ENCODE assay signal across 8 mouse cellular contexts in genomic region chr1:72306679-72307181, GRCm38 (mm10). TPM values are rescaled to one million over a fixed set of nuclear protein-coding genes. Genes with fewer than 3 reads are reported as not detected.
DNase-seq lines count a peak whose midpoint lies in the region; ATAC-seq and TF ChIP-seq lines count a peak whose summit lies in the region.

No protein-coding gene starts in this region.

- no peaks in the 10 kb centered on the region for H3K4me1 ChIP-seq in heart, embryonic 12.5 days (replicated peaks)
- H3K4me1 ChIP-seq in MEL (ENCODE audit: control insufficient read depth in 1 of 2, insufficient read depth in 2 of 2, low read length in 2 of 2), result peaks cover 0 to 7% of the 10 kb centered on the region in 2 experiments; a peak in 3 of 4 replicates
- 0 out of 2 replicates have a peak, but pooled peaks cover 4% of the 10 kb centered on the region for H3K4me1 ChIP-seq in hindbrain, postnatal 0 days (ENCODE audit: insufficient read depth, low read length)
- peaks cover 21% of the 10 kb centered on the region for H3K4me1 ChIP-seq in liver, embryonic 15.5 days (replicated peaks)
- no peaks in the 10 kb centered on the region for H3K4me1 ChIP-seq in neural tube, embryonic 14.5 days (ENCODE audit: control insufficient read depth, insufficient read depth, low read length)

- peak overlapping the region; percentile 81 for H3K4me2 ChIP-seq in heart, embryonic 12.5 days
- peak overlapping the region; percentile 77 for H3K4me2 ChIP-seq in hindbrain, postnatal 0 days (ENCODE audit: low read depth, low read length)
- peak overlapping the region; percentile 88 for H3K4me2 ChIP-seq in liver, embryonic 15.5 days
- peak overlapping the region; percentile 59 for H3K4me2 ChIP-seq in neural tube, embryonic 14.5 days (ENCODE audit: low read depth, low read length)

- peaks cover 9% of the 10 kb centered on the region for H3K79me2 ChIP-seq in MEL (ENCODE audit: control insufficient read depth, insufficient read depth, low read length, poor library complexity)

- peak; percentile 28 to 66 (median 53) for TF ChIP-seq CTCF in MEL (IDR thresholded peaks at IDR 0.05 in 2 of 3, conservative IDR thresholded peaks at IDR 0.05 in 1 of 3; ENCODE audit: control insufficient read depth in 1 of 3, insufficient read depth in 1 of 3, low read depth in 2 of 3, low read length in 3 of 3, poor library complexity in 1 of 3, severe bottlenecking in 1 of 3)
- peak; percentile 54 for TF ChIP-seq CTCF in hindbrain, postnatal 0 days (IDR thresholded peaks at IDR 0.05; ENCODE audit: low read depth)

- DNase-seq in heart, adult 8-10 months (ENCODE audit: low spot score), result no peak
- peak; percentile 81 for DNase-seq in MEL (ENCODE audit: low read depth, low spot score)
- peak; percentile 14 for DNase-seq in hindbrain, postnatal 0 days (ENCODE audit: low spot score)
- DNase-seq in yolk sac, embryonic 10.5 days (ENCODE audit: low spot score), result no peak

- H3K9me3 ChIP-seq in heart, embryonic 12.5 days (replicated peaks), result no peaks in the 10 kb centered on the region
- no peaks in the 10 kb centered on the region for H3K9me3 ChIP-seq in MEL (replicated peaks; ENCODE audit: insufficient read depth, low read length)
- no peaks in the 10 kb centered on the region for H3K9me3 ChIP-seq in hindbrain, postnatal 0 days (ENCODE audit: low read length)
- H3K9me3 ChIP-seq in liver, embryonic 15.5 days (replicated peaks), result no peaks in the 10 kb centered on the region
- no peaks in the 10 kb centered on the region for H3K9me3 ChIP-seq in neural tube, embryonic 14.5 days (ENCODE audit: control insufficient read depth, low read length)

- peak overlapping the region; percentile 72 for H3K9ac ChIP-seq in heart, embryonic 12.5 days
- H3K9ac ChIP-seq in MEL (ENCODE audit: control insufficient read depth, low read depth, low read length, poor library complexity, severe bottlenecking), result peak overlapping the region; percentile 89
- peak overlapping the region; percentile 78 for H3K9ac ChIP-seq in hindbrain, postnatal 0 days (replicated peaks; ENCODE audit: low read length)
- H3K9ac ChIP-seq in liver, embryonic 15.5 days, result peak overlapping the region; percentile 69
- peak overlapping the region; percentile 39; the same call in 1 of the 2 replicates for H3K9ac ChIP-seq in neural tube, embryonic 14.5 days (replicated peaks; ENCODE audit: low read depth, low read length)

- TF ChIP-seq EP300 in MEL (IDR thresholded peaks at IDR 0.05; ENCODE audit: low read depth in 1 of 2, low read length in 2 of 2), result no peak

- 3% methylated on average over 11 of the region's 11 CpGs for WGBS in heart, embryonic 12.5 days
- WGBS in hindbrain, postnatal 0 days, result 2% methylated on average over 11 of the region's 11 CpGs
- 1% methylated on average over 11 of the region's 11 CpGs for WGBS in liver, embryonic 15.5 days (ENCODE audit: insufficient replicate concordance)
- WGBS in neural tube, embryonic 14.5 days, result 2% methylated on average over 11 of the region's 11 CpGs

- peak; percentile 84 for ATAC-seq in heart, embryonic 12.5 days (ENCODE audit: insufficient number of reproducible peaks, low FRiP score)
- ATAC-seq in erythroblast, adult 5-6 weeks (replicated peaks; ENCODE audit: low FRiP score, poor library complexity, severe bottlenecking), result peak; percentile 67
- peak; percentile 86 for ATAC-seq in hindbrain, postnatal 0 days
- ATAC-seq in liver, embryonic 15.5 days (ENCODE audit: insufficient read depth), result peak; percentile 77
- ATAC-seq in neural tube, embryonic 14.5 days (ENCODE audit: low read depth), result peak; percentile 82

- peak overlapping the region; percentile 63 for H3K27ac ChIP-seq in heart, embryonic 12.5 days (ENCODE audit: poor library complexity, severe bottlenecking)
- peak overlapping the region; percentile 97 for H3K27ac ChIP-seq in MEL (ENCODE audit: control insufficient read depth, low read depth, low read length)
- H3K27ac ChIP-seq in hindbrain, postnatal 0 days, result peak overlapping the region; percentile 84
- H3K27ac ChIP-seq in liver, embryonic 15.5 days (replicated peaks), result peak overlapping the region; percentile 86
- peak overlapping the region; percentile 91 for H3K27ac ChIP-seq in neural tube, embryonic 14.5 days (ENCODE audit: low read depth, low read length)

- no peak for TF ChIP-seq POLR2A in MEL (IDR thresholded peaks at IDR 0.05; ENCODE audit: control insufficient read depth in 1 of 2, insufficient read depth in 1 of 2, low read depth in 1 of 2, low read length in 2 of 2, poor library complexity in 1 of 2)

- H3K4me3 ChIP-seq in heart, embryonic 12.5 days, result peak overlapping the region; percentile 67
- H3K4me3 ChIP-seq in MEL (ENCODE audit: control insufficient read depth in 1 of 2, insufficient read depth in 1 of 2, low read depth in 2 of 2, low read length in 2 of 2), result peak overlapping the region; percentile 53 to 77
- H3K4me3 ChIP-seq in hindbrain, postnatal 0 days (ENCODE audit: low read length), result peak overlapping the region; percentile 62
- peak overlapping the region; percentile 74 for H3K4me3 ChIP-seq in liver, embryonic 15.5 days (replicated peaks)
- H3K4me3 ChIP-seq in neural tube, embryonic 14.5 days (ENCODE audit: low read depth, low read length), result peak overlapping the region; percentile 50

- no peaks in the 10 kb centered on the region for H3K36me3 ChIP-seq in heart, embryonic 12.5 days
- H3K36me3 ChIP-seq in MEL (ENCODE audit: control insufficient read depth in 1 of 2, insufficient read depth in 2 of 2, low read length in 2 of 2), result peaks cover 0 to 15% of the 10 kb centered on the region in 2 experiments; a peak in 2 of 4 replicates
- no peaks in the 10 kb centered on the region for H3K36me3 ChIP-seq in hindbrain, postnatal 0 days (ENCODE audit: insufficient read depth, low read length)
- no peaks in the 10 kb centered on the region for H3K36me3 ChIP-seq in liver, embryonic 15.5 days (replicated peaks)
- H3K36me3 ChIP-seq in neural tube, embryonic 14.5 days (ENCODE audit: control insufficient read depth, insufficient read depth, low read length), result no peaks in the 10 kb centered on the region

- H3K27me3 ChIP-seq in heart, embryonic 12.5 days (replicated peaks), result no peaks in the 10 kb centered on the region
- no peaks in the 10 kb centered on the region; a peak in 1 of 4 replicates for H3K27me3 ChIP-seq in MEL (ENCODE audit: control insufficient read depth in 1 of 2, insufficient read depth in 2 of 2, low read length in 2 of 2)
- H3K27me3 ChIP-seq in hindbrain, postnatal 0 days (ENCODE audit: insufficient read depth, low read length), result no peaks in the 10 kb centered on the region
- no peaks in the 10 kb centered on the region for H3K27me3 ChIP-seq in liver, embryonic 15.5 days
- H3K27me3 ChIP-seq in neural tube, embryonic 14.5 days (ENCODE audit: control insufficient read depth, insufficient read depth, low read length), result no peaks in the 10 kb centered on the region

- TF ChIP-seq RAD21 in MEL (IDR thresholded peaks at IDR 0.05; ENCODE audit: low read depth, low read length), result peak; percentile 6; the same call in 1 of the 2 replicates

TF ChIP-seq in MEL, 35 proteins besides CTCF, POLR2A, EP300 and RAD21 (continues in another document):
- TF ChIP-seq CHD1 (IDR thresholded peaks at IDR 0.05; ENCODE audit: low read depth, low read length) (0 out of 2 replicates have a peak, but pooled peaks have one; percentile 92), MAX (IDR thresholded peaks at IDR 0.05; ENCODE audit: low read length) (peak; percentile 47)

RNA-seq across cellular contexts. Expression of gene Xrcc5, which starts 0.5 kb away (rescaled TPM):
- 20.5 and 22.9 TPM in 2 replicates for polyA plus RNA-seq in heart, embryonic 12.5 days (2016; fragmentation: Nextera tagmentation; extraction: Ambion mirVana)
- total RNA-seq in heart, adult 8-10 months (2022), result 10 to 100 TPM; 17.7 to 19.4 (median 19.3) TPM
- 47.2 and 50.6 TPM in 2 replicates for total RNA-seq in MEL (2012; rRNA removed)
- 10 to 100 TPM in 1 of 2 experiments, not detected in 1; 32.7 TPM for polyA plus RNA-seq in MEL (2012; ENCODE audit: insufficient read depth in 1 of 2, insufficient read length in 2 of 2, low read depth in 1 of 2, low replicate concordance in 2 of 2, missing spikeins in 1 of 2)
- 3.6 and 5.6 TPM in 2 replicates for total RNA-seq in erythroblast, adult 5-6 weeks (2015; ENCODE audit: low replicate concordance)
- total RNA-seq in erythroblast, adult 5-6 weeks (2017; ENCODE audit: low replicate concordance), result 1.9 and 2.2 TPM in 2 replicates
- 7.7 and 9.0 TPM in 2 replicates for total RNA-seq in hindbrain, postnatal 0 days (2014; rRNA removed)
- 15.7 and 16.2 TPM in 2 replicates for polyA plus RNA-seq in hindbrain, postnatal 0 days (2015; fragmentation: Nextera tagmentation; extraction: Ambion mirVana)
- 14.8 and 15.8 TPM in 2 replicates for polyA plus RNA-seq in liver, embryonic 15.5 days (2015; fragmentation: Nextera tagmentation; extraction: Ambion mirVana)
- 17.1 and 20.7 TPM in 2 replicates for polyA plus RNA-seq in neural tube, embryonic 14.5 days (2014; fragmentation: Nextera tagmentation; extraction: Ambion mirVana)

RNA-seq across cellular contexts. Expression of gene Tmem169, which starts 22.6 kb away (rescaled TPM):
- 0.22 and 0.29 TPM in 2 replicates for polyA plus RNA-seq in heart, embryonic 12.5 days (2016; fragmentation: Nextera tagmentation; extraction: Ambion mirVana)
- total RNA-seq in heart, adult 8-10 months (2022), result not detected
- total RNA-seq in MEL (2012; rRNA removed), result not detected in 2 replicates
- polyA plus RNA-seq in MEL (2012; ENCODE audit: insufficient read depth in 1 of 2, insufficient read length in 2 of 2, low read depth in 1 of 2, low replicate concordance in 2 of 2, missing spikeins in 1 of 2), result under 1 TPM in 1 of 2 experiments, not detected in 1; 0.06 TPM
- not detected in 2 replicates for total RNA-seq in erythroblast, adult 5-6 weeks (2015; ENCODE audit: low replicate concordance)
- total RNA-seq in erythroblast, adult 5-6 weeks (2017; ENCODE audit: low replicate concordance), result not detected in 2 replicates
- total RNA-seq in hindbrain, postnatal 0 days (2014; rRNA removed), result 25.3 and 37.2 TPM in 2 replicates
- 32.7 and 37.0 TPM in 2 replicates for polyA plus RNA-seq in hindbrain, postnatal 0 days (2015; fragmentation: Nextera tagmentation; extraction: Ambion mirVana)
- polyA plus RNA-seq in liver, embryonic 15.5 days (2015; fragmentation: Nextera tagmentation; extraction: Ambion mirVana), result 0.79 and 0.96 TPM in 2 replicates
- 35.2 and 35.5 TPM in 2 replicates for polyA plus RNA-seq in neural tube, embryonic 14.5 days (2014; fragmentation: Nextera tagmentation; extraction: Ambion mirVana)

RNA-seq across cellular contexts. Expression of gene Pecr, which starts 22.6 kb away (rescaled TPM):
- polyA plus RNA-seq in heart, embryonic 12.5 days (2016; fragmentation: Nextera tagmentation; extraction: Ambion mirVana), result 16.9 and 18.7 TPM in 2 replicates
- 10 to 100 TPM in 3 of 4 experiments, 1 to 10 TPM in 1; 9.5 to 12.4 (median 12.2) TPM for total RNA-seq in heart, adult 8-10 months (2022)
- 10.4 and 10.7 TPM in 2 replicates for total RNA-seq in MEL (2012; rRNA removed)
- 10 to 100 TPM in 1 of 2 experiments, not detected in 1; 15.5 TPM for polyA plus RNA-seq in MEL (2012; ENCODE audit: insufficient read depth in 1 of 2, insufficient read length in 2 of 2, low read depth in 1 of 2, low replicate concordance in 2 of 2, missing spikeins in 1 of 2)
- 3.6 TPM in 1 of 2 replicates, not detected in the other for total RNA-seq in erythroblast, adult 5-6 weeks (2015; ENCODE audit: low replicate concordance)
- 0.34 and 2.1 TPM in 2 replicates for total RNA-seq in erythroblast, adult 5-6 weeks (2017; ENCODE audit: low replicate concordance)
- 1.8 and 3.8 TPM in 2 replicates for total RNA-seq in hindbrain, postnatal 0 days (2014; rRNA removed)
- polyA plus RNA-seq in hindbrain, postnatal 0 days (2015; fragmentation: Nextera tagmentation; extraction: Ambion mirVana), result 13.5 and 14.4 TPM in 2 replicates
- polyA plus RNA-seq in liver, embryonic 15.5 days (2015; fragmentation: Nextera tagmentation; extraction: Ambion mirVana), result 66.1 and 71.5 TPM in 2 replicates
- polyA plus RNA-seq in neural tube, embryonic 14.5 days (2014; fragmentation: Nextera tagmentation; extraction: Ambion mirVana), result 7.6 and 8.5 TPM in 2 replicates

Comparison
In these comparisons a context has a peak if more than half of its experiments do, and no peak if none do; other contexts are left out.
1. H3K9ac ChIP-seq: peak in every context shown above with its lines; median percentile 89 in MEL; 78 in hindbrain, postnatal 0 days; 72 in heart, embryonic 12.5 days; 69 in liver, embryonic 15.5 days; 39 in neural tube, embryonic 14.5 days.
2. DNase-seq: peak in MEL (single experiment) and hindbrain, postnatal 0 days (single experiment); none in heart, adult 8-10 months (single experiment) and yolk sac, embryonic 10.5 days (single experiment).
3. RNA of gene Tmem169, which starts 22.6 kb away (polyA plus RNA-seq): 32.7 to 37.0 TPM in hindbrain, postnatal 0 days and 35.2 to 35.5 TPM in neural tube, embryonic 14.5 days; 0.79 to 0.96 TPM in liver, embryonic 15.5 days, 0.22 to 0.29 TPM in heart, embryonic 12.5 days and 0.06 TPM in MEL; every median in the first group is over 10 times any median in the second.
4. Peak in every context shown above with its lines, with median percentiles within 50 percentile points of each other: ATAC-seq, H3K27ac ChIP-seq, H3K4me2 ChIP-seq and H3K4me3 ChIP-seq.